Mouse (Mus musculus): Measurements from ENCODE around the gene Dcbld2.

- TF ChIP-seq CTCF (IDR thresholded peaks at IDR 0.05; ENCODE audit: low read depth) (no peak), EP300 (IDR thresholded peaks at IDR 0.05; ENCODE audit: low read depth) (no peak)
These were observed 61.8 kb downstream of the Dcbld2 start for GRCm38 (mm10) chr16:58470061-58470460.

Data from liver, embryonic 14.5 days (tissue).